Mouse (Mus musculus) heart, postnatal 0 days (tissue): Measurements from ENCODE around the gene Cluh. TPM values are rescaled to one million over a fixed set of nuclear protein-coding genes. Genes with fewer than 3 reads are reported as not detected.
A peak's percentile ranks its signal among the peaks of the same experiment; 100 is the strongest.

Experiments
- ATAC-seq: fragments of 200-750 bp; cut with Nextera tagmentation; 2 replicates; pipeline ENCODE4 v1.8.0; 2017; ENCODE audit warnings: low read depth, moderate number of reproducible peaks, moderate library complexity; ENCODE audit not compliant: insufficient read depth
- DNase-seq: peaks from one replicate; pipeline ENCODE4 v3.0.0-alpha.2; 2016; ENCODE audit warnings: low spot score
- H3K27ac ChIP-seq: fragments of 300-500 bp; sonication (generic); 2 replicates; pipeline ENCODE4 v1.5.1; 2014; ENCODE audit warnings: low read depth, mild to moderate bottlenecking
- H3K27me3 ChIP-seq: fragments of 300-500 bp; sonication (generic); 2 replicates; pipeline ENCODE4 v1.6.1; 2014; ENCODE audit warnings: low read length, mixed read lengths; ENCODE audit not compliant: control insufficient read depth, insufficient read depth
- H3K36me3 ChIP-seq: fragments of 300-500 bp; sonication (generic); replicated peaks from 2 replicates; pipeline ENCODE4 v1.6.1; 2014; ENCODE audit warnings: low read length, mixed read lengths; ENCODE audit not compliant: control insufficient read depth, insufficient read depth
- H3K4me1 ChIP-seq: fragments of 300-500 bp; sonication (generic); 2 replicates; pipeline ENCODE4 v1.6.1; 2014; ENCODE audit warnings: antibody characterized with exemption; ENCODE audit not compliant: control insufficient read depth, insufficient read depth
- H3K4me2 ChIP-seq: fragments of 300-500 bp; sonication (generic); 2 replicates; pipeline ENCODE4 v1.6.1; 2014; ENCODE audit warnings: low read depth, mild to moderate bottlenecking, low read length, moderate library complexity
- H3K4me3 ChIP-seq: fragments of 300-500 bp; sonication (generic); 2 replicates; pipeline ENCODE4 v1.5.1; 2014; ENCODE audit warnings: low read depth, low read length
- H3K9ac ChIP-seq: fragments of 300-500 bp; sonication (generic); replicated peaks from 2 replicates; pipeline ENCODE4 v1.6.1; 2014; ENCODE audit warnings: low read depth, low read length, mixed read lengths
- H3K9me3 ChIP-seq: fragments of 300-500 bp; sonication (generic); replicated peaks from 2 replicates; pipeline ENCODE4 v1.6.1; 2016; ENCODE audit warnings: low read length; ENCODE audit not compliant: control insufficient read depth
- CTCF ChIP-seq: IDR thresholded peaks from 2 replicates; pipeline ENCODE4 v1.5.1; 2016; ENCODE audit warnings: antibody characterized with exemption, control low read depth, low read depth
- EP300 ChIP-seq: IDR thresholded peaks from 2 replicates; pipeline ENCODE4 v1.6.1; 2016; ENCODE audit warnings: antibody characterized with exemption, low read depth
- WGBS: fragments of 180-500 bp; shearing (Covaris S2); extraction: QIAGEN DNeasy Blood & Tissue Kit; methylation state at CpG from one replicate; pipeline ENCODE4 v1.1.7; 2014; 5-methylcytosine and 5-hydroxymethylcytosine counted together
- polyA plus RNA-seq: library from polyadenylated mRNA; unstranded; fragments of >200 nt; fragmentation: Nextera tagmentation; extraction: Ambion mirVana; gene quantifications from 2 replicates; pipeline ENCODE4 v1.2.1, GENCODE M21; 2015
- total RNA-seq: library from RNA; depleted of rRNA; stranded (reverse); fragments of >200 nt; gene quantifications from 2 replicates; pipeline ENCODE4 v1.2.3, GENCODE M21; 2014; ENCODE audit warnings: low replicate concordance

Gene Cluh
- total and polyA plus RNA-seq, 2 experiments from 2014 or later, result 61.4 to 241 TPM

- H3K36me3 ChIP-seq, result no peaks in the 10 kb centered on the region
- no peak overlapping the region for H3K9ac ChIP-seq
- DNase-seq (no peak), ATAC-seq (no peak)
- peaks cover 29% of the 10 kb centered on the region for H3K27me3 ChIP-seq
- WGBS, result 49% methylated on average over 6 of the region's 6 CpGs
- H3K27ac ChIP-seq, result no peak overlapping the region
- 0 out of 2 replicates have a peak, but pooled peaks cover 6% of the 10 kb centered on the region for H3K4me1 ChIP-seq
- TF ChIP-seq CTCF (no peak), EP300 (no peak)
- no peaks in the 10 kb centered on the region for H3K9me3 ChIP-seq
- no peak overlapping the region for H3K4me2 ChIP-seq
- H3K4me3 ChIP-seq, result no peak overlapping the region
Measured at GRCm38 (mm10) chr11:74623693-74624092, 25.6 kb upstream of the Cluh start.

GRCm38 (mm10) chr11:74625333-74625732, 24.0 kb upstream of the Cluh start:
- no peaks in the 10 kb centered on the region for H3K36me3 ChIP-seq
- ATAC-seq, result no peak
- H3K4me1 ChIP-seq, result no peaks in the 10 kb centered on the region
- H3K4me3 ChIP-seq, result no peak overlapping the region
- peaks cover 16% of the 10 kb centered on the region for H3K27me3 ChIP-seq
- H3K9me3 ChIP-seq, result no peaks in the 10 kb centered on the region
- no peak for DNase-seq
- TF ChIP-seq CTCF (no peak), EP300 (no peak)
- H3K27ac ChIP-seq, result no peak overlapping the region
- H3K4me2 ChIP-seq, result no peak overlapping the region
- no peak overlapping the region for H3K9ac ChIP-seq

GRCm38 (mm10) chr11:74627481-74627880, 21.8 kb upstream of the Cluh start:
- ATAC-seq (no peak), DNase-seq (no peak)
- H3K36me3 ChIP-seq, result no peaks in the 10 kb centered on the region
- no peak overlapping the region for H3K4me3 ChIP-seq
- H3K4me2 ChIP-seq, result no peak overlapping the region
- WGBS, result 69% methylated on average over 3 of the region's 3 CpGs
- TF ChIP-seq EP300 (no peak), CTCF (no peak)
- H3K9ac ChIP-seq, result no peak overlapping the region
- H3K9me3 ChIP-seq, result no peaks in the 10 kb centered on the region
- H3K27ac ChIP-seq, result no peak overlapping the region
- H3K4me1 ChIP-seq, result no peaks in the 10 kb centered on the region
- H3K27me3 ChIP-seq, result no peaks in the 10 kb centered on the region

- H3K4me2 ChIP-seq, result no peak overlapping the region
- H3K27me3 ChIP-seq, result no peaks in the 10 kb centered on the region
- H3K4me1 ChIP-seq, result no peaks in the 10 kb centered on the region
- H3K9me3 ChIP-seq, result no peaks in the 10 kb centered on the region
- H3K36me3 ChIP-seq, result no peaks in the 10 kb centered on the region
- no peak overlapping the region for H3K27ac ChIP-seq
- no peak for ATAC-seq
- no peak for DNase-seq
- TF ChIP-seq EP300 (no peak), CTCF (no peak)
- H3K9ac ChIP-seq, result no peak overlapping the region
- WGBS, result 62% methylated on average over 7 of the region's 7 CpGs
- no peak overlapping the region for H3K4me3 ChIP-seq
Measured at GRCm38 (mm10) chr11:74631880-74632789, 17.2 kb upstream of the Cluh start.

GRCm38 (mm10) chr11:74634490-74635275, 14.6 kb upstream of the Cluh start:
- DNase-seq (peak; percentile 80), ATAC-seq (no peak)
- Histone ChIP-seq H3K4me1 (peaks cover 14% of the 10 kb centered on the region), H3K27me3 (no peaks in the 10 kb centered on the region), H3K36me3 (no peaks in the 10 kb centered on the region), H3K9me3 (no peaks in the 10 kb centered on the region), H3K27ac (no peak overlapping the region), H3K4me3 (no peak overlapping the region), H3K4me2 (no peak overlapping the region), H3K9ac (no peak overlapping the region)
- TF ChIP-seq CTCF (peak; percentile 95), EP300 (no peak)
- WGBS, result 68% methylated on average over 5 of the region's 5 CpGs
